Mouse (Mus musculus) cerebellum, adult 9-10 months (tissue): Measurements from ENCODE around the gene Dmrt2.

Source experiments
- DNase-seq: peaks from one replicate; pipeline ENCODE4 v3.0.0; 2022

Dmrt2 gene

GRCm38 (mm10) chr19:25698850-25699249 is 26.6 kb downstream of the Dmrt2 start:
- DNase-seq: no peak

GRCm38 (mm10) chr19:25713382-25713781 is 41.2 kb downstream of the Dmrt2 start:
- no peak for DNase-seq

GRCm38 (mm10) chr19:25714927-25715326 is 42.7 kb downstream of the Dmrt2 start:
- no peak for DNase-seq

GRCm38 (mm10) chr19:25722616-25723015 is 50.4 kb downstream of the Dmrt2 start:
- no peak for DNase-seq
